In the genomic region with DNA sequence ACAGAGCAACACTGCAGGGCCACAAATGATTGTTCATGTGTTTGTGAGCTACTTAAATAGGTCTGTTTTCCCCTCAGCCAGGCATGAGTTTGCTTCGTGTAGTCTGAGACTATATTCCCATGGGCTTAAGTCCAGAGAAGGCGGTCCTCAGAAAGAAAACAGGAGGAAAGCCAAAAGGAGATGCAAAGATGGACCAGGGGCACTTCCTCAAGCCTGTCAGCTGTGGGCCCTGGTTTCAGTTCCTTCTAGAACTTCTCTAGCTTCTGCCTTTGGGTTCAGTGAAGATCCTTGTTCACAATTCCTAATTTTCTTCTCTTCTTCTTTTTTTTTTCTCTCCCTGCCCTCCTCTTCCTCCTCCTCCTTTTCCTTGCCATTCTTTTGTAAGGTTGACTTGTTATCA, we compare ENCODE assay signal across 19 mouse cellular contexts. TPM values are rescaled to one million over a fixed set of nuclear protein-coding genes. Genes with fewer than 3 reads are reported as not detected.
A peak's percentile ranks its signal among the peaks of the same experiment; 100 is the strongest.
DNase-seq lines count a peak whose midpoint lies in the region; ATAC-seq and TF ChIP-seq lines count a peak whose summit lies in the region.
"Had no signal": no experiment of that assay in that cellular context is flagged by ENCODE, and none has a peak within 500 bp of the region (broad histone marks: within the 10 kb centered on the region; RNA-seq: fewer than 3 reads in every experiment).

No protein-coding gene starts in this region.

- no peaks in the 10 kb centered on the region for H3K9me3 ChIP-seq in heart, embryonic 10.5 days
- H3K9me3 ChIP-seq in CH12.LX (replicated peaks; ENCODE audit: low read length) = peaks cover 5% of the 10 kb centered on the region
- H3K9me3 ChIP-seq: embryonic facial prominence, embryonic 12.5 days; forebrain, embryonic 10.5 days; midbrain, embryonic 15.5 days had no signal

- H3K27me3 ChIP-seq in heart, embryonic 10.5 days (ENCODE audit: insufficient read depth, poor library complexity, severe bottlenecking) = no peaks in the 10 kb centered on the region
- H3K27me3 ChIP-seq in liver, adult 2 months (ENCODE audit: control insufficient read depth, insufficient read depth, low read length) = no peaks in the 10 kb centered on the region
- no peaks in the 10 kb centered on the region for H3K27me3 ChIP-seq in CH12.LX (replicated peaks)
- H3K27me3 ChIP-seq: embryonic facial prominence, embryonic 12.5 days; midbrain, embryonic 15.5 days had no signal

- peak overlapping the region; percentile 79 for H3K4me2 ChIP-seq in CH12.LX (ENCODE audit: insufficient read depth, low read depth, poor library complexity, severe bottlenecking)
- H3K4me2 ChIP-seq: embryonic facial prominence, embryonic 12.5 days; midbrain, embryonic 15.5 days had no signal

- in situ Hi-C loops in CH12.LX (cut with MboI; ENCODE audit: low pct_ligation_motif_present, low pct_unique_long_range_greater_than_20kb, low sequenced_read_pairs) = loop anchor here (25.0 kb wide), 1 partner anchor 584 kb away; the partner anchor contains the start of genes Pak1ip1 and Tmem14c

- H3K4me3 ChIP-seq in heart, embryonic 10.5 days = no peak overlapping the region
- no peak overlapping the region for H3K4me3 ChIP-seq in liver, adult 2 months (ENCODE audit: insufficient read depth, low read depth, low read length)
- H3K4me3 ChIP-seq in CH12.LX (replicated peaks in 1 of 3; ENCODE audit: low read depth in 2 of 3, low read length in 2 of 3, poor library complexity in 1 of 3) = no peak overlapping the region
- H3K4me3 ChIP-seq: embryonic facial prominence, embryonic 12.5 days; forebrain, embryonic 10.5 days; left cerebral cortex, adult 2 months; midbrain, embryonic 15.5 days had no signal

- peak; percentile 57 for ATAC-seq in megakaryocyte progenitor cell, adult 5-6 weeks (replicated peaks; ENCODE audit: poor library complexity)
- ATAC-seq in erythroblast, adult 5-6 weeks (replicated peaks; ENCODE audit: low FRiP score, poor library complexity, severe bottlenecking) = no peak
- ATAC-seq: activated CD4-positive, CD25-positive, alpha-beta regulatory T cell, adult 4 months; midbrain, embryonic 15.5 days had no signal

- no peak overlapping the region for H3K9ac ChIP-seq in liver, adult 2 months (ENCODE audit: low read depth, low read length)
- peak overlapping the region; percentile 56 for H3K9ac ChIP-seq in CH12.LX (ENCODE audit: insufficient read depth, low read depth)
- H3K9ac ChIP-seq: embryonic facial prominence, embryonic 12.5 days; midbrain, embryonic 15.5 days had no signal

- TF ChIP-seq EP300 in CH12.LX (IDR thresholded peaks at IDR 0.05; ENCODE audit: low read length) = peak; percentile 99

- no peak for TF ChIP-seq RAD21 in CH12.LX (IDR thresholded peaks at IDR 0.05; ENCODE audit: low read depth, low read length)

- H3K4me1 ChIP-seq in heart, embryonic 10.5 days = no peaks in the 10 kb centered on the region
- no peaks in the 10 kb centered on the region for H3K4me1 ChIP-seq in liver, adult 2 months (ENCODE audit: control insufficient read depth, insufficient read depth, low read length)
- H3K4me1 ChIP-seq in CH12.LX (ENCODE audit: control insufficient read depth in 1 of 2, insufficient read depth in 2 of 2) = peaks cover 21 to 52% of the 10 kb centered on the region in 2 experiments
- H3K4me1 ChIP-seq: embryonic facial prominence, embryonic 12.5 days; forebrain, embryonic 10.5 days; midbrain, embryonic 15.5 days had no signal

- dilution Hi-C loops in CH12.LX (cut with MboI; ENCODE audit: extremely low pct_ligation_motif_present, extremely low pct_unique_long_range_greater_than_20kb, low sequenced_read_pairs) = no loop called here

- 57% methylated on average over 2 of the region's 2 CpGs for WGBS in heart, embryonic 10.5 days
- WGBS in liver, adult 2 months = 50% methylated on average over 2 of the region's 2 CpGs

- TF ChIP-seq CTCF in liver, adult 2 months (IDR thresholded peaks at IDR 0.05; ENCODE audit: low read depth, low read length) = no peak
- no peak for TF ChIP-seq CTCF in CH12.LX (conservative IDR thresholded peaks at IDR 0.05 in 1 of 2, IDR thresholded peaks at IDR 0.05 in 1 of 2; ENCODE audit: low read depth in 2 of 2, low read length in 2 of 2)

- no peaks in the 10 kb centered on the region for H3K36me3 ChIP-seq in heart, embryonic 10.5 days
- no peaks in the 10 kb centered on the region for H3K36me3 ChIP-seq in liver, adult 2 months (ENCODE audit: control insufficient read depth, insufficient read depth, low read length)
- H3K36me3 ChIP-seq in CH12.LX (replicated peaks in 1 of 2; ENCODE audit: control insufficient read depth in 1 of 2, insufficient read depth in 1 of 2, low read length in 1 of 2) = no peaks in the 10 kb centered on the region
- H3K36me3 ChIP-seq: embryonic facial prominence, embryonic 12.5 days; forebrain, embryonic 10.5 days; midbrain, embryonic 15.5 days had no signal

- TF ChIP-seq POLR2A in liver, adult 2 months (IDR thresholded peaks at IDR 0.05; ENCODE audit: extremely low read depth, insufficient read depth, low read length) = no peak
- TF ChIP-seq POLR2A in CH12.LX (IDR thresholded peaks at IDR 0.05; ENCODE audit: low read depth, low read length) = no peak

- H3K27ac ChIP-seq in heart, embryonic 10.5 days = no peak overlapping the region
- H3K27ac ChIP-seq in liver, adult 2 months (replicated peaks; ENCODE audit: insufficient read depth, low read depth, low read length) = no peak overlapping the region
- H3K27ac ChIP-seq in CH12.LX (ENCODE audit: insufficient read depth, low read depth) = peak overlapping the region; percentile 87
- H3K27ac ChIP-seq: embryonic facial prominence, embryonic 12.5 days; forebrain, embryonic 10.5 days; left cerebral cortex, adult 2 months; midbrain, embryonic 15.5 days had no signal

- H3K79me2 ChIP-seq in liver, adult 2 months (ENCODE audit: control insufficient read depth, insufficient read depth, low read length) = no peaks in the 10 kb centered on the region
- no peaks in the 10 kb centered on the region for H3K79me2 ChIP-seq in CH12.LX (replicated peaks; ENCODE audit: control insufficient read depth, extremely low read depth, insufficient read depth, poor library complexity, severe bottlenecking)

- peak; percentile 94 for DNase-seq in heart, adult 11 months
- DNase-seq in heart, embryonic 10.5 days (ENCODE audit: low spot score) = no peak
- DNase-seq in liver, adult 2 months (ENCODE audit: extremely low read depth, low read depth, low spot score) = peak; percentile 48
- DNase-seq in liver (no peak), CH12.LX (ENCODE audit: extremely low read depth) (peak; percentile 78)
- DNase-seq in kidney, postnatal 36 days = no peak
- DNase-seq: cerebellum, postnatal 14 days; gastrocnemius, postnatal 14 days; heart, postnatal 14 days; kidney, adult 2 months; lung, postnatal 4 days; thymus, postnatal 14 days had no signal

TF ChIP-seq in CH12.LX, 34 proteins besides CTCF, POLR2A, EP300 and RAD21:
- TF ChIP-seq SIN3A (IDR thresholded peaks at IDR 0.05; ENCODE audit: low read length) (peak; percentile 74), BHLHE40 (IDR thresholded peaks at IDR 0.05; ENCODE audit: low read depth, low read length) (peak; percentile 31; the same call in 1 of the 2 replicates), MEF2A (IDR thresholded peaks at IDR 0.05; ENCODE audit: borderline replicate concordance, low read depth, low read length) (peak; percentile 78), ETS1 (conservative IDR thresholded peaks at IDR 0.05; ENCODE audit: low read depth, low read length) (peak; percentile 91), ZNF384 (IDR thresholded peaks at IDR 0.05; ENCODE audit: low read depth, low read length) (peak; percentile 64), ELF1 (IDR thresholded peaks at IDR 0.05; ENCODE audit: low read depth, low read length) (peak; percentile 56), RCOR1 (conservative IDR thresholded peaks at IDR 0.05; ENCODE audit: low read depth, low read length) (0 out of 2 replicates have a peak, but pooled peaks have one; percentile 81), IRF4 (IDR thresholded peaks at IDR 0.05; ENCODE audit: low read depth, low read length) (peak; percentile 99), NELFE (IDR thresholded peaks at IDR 0.05; ENCODE audit: low read depth, low read length) (no peak), UBTF (IDR thresholded peaks at IDR 0.05; ENCODE audit: low read depth, low read length) (no peak), TCF12 (IDR thresholded peaks at IDR 0.05; ENCODE audit: low read depth, low read length) (peak; percentile 41; the same call in 1 of the 2 replicates)

RNA-seq across cellular contexts. Expression of gene Tmem170b, which starts 9.0 kb away (rescaled TPM):
- 11.5 and 15.5 TPM in 2 replicates for polyA plus RNA-seq in heart, embryonic 10.5 days (2016; fragmentation: Nextera tagmentation; extraction: Ambion mirVana)
- 9.5 and 11.4 TPM in 2 replicates for total RNA-seq in liver, adult 2 months (2014; rRNA removed)
- polyA plus RNA-seq in liver, adult 2 months (2012; rRNA removed) = 4.4 and 5.6 TPM in 2 replicates
- total RNA-seq in CH12.LX (2012; rRNA removed) (5.0 and 5.4 TPM in 2 replicates), CH12.LX (2014; rRNA removed) (4.9 and 5.5 TPM in 2 replicates)
- polyA plus RNA-seq in CH12.LX (2012; ENCODE audit: insufficient read length, low read depth) = 5.2 and 5.9 TPM in 2 replicates
- total RNA-seq in megakaryocyte progenitor cell, adult 5-6 weeks (2015) = 27.3 and 31.5 TPM in 2 replicates
- 18.9 and 22.4 TPM in 2 replicates for total RNA-seq in megakaryocyte progenitor cell, adult 5-6 weeks (2017)
- 7.7 and 9.4 TPM in 2 replicates for total RNA-seq in erythroblast, adult 5-6 weeks (2015; ENCODE audit: low replicate concordance)
- total RNA-seq in erythroblast, adult 5-6 weeks (2017; ENCODE audit: low replicate concordance) = 7.1 and 8.5 TPM in 2 replicates

Comparison
In these comparisons a context has a peak if more than half of its experiments do, and no peak if none do; other contexts are left out.
1. DNase-seq: peak in heart, adult 11 months (single experiment), liver, adult 2 months (single experiment) and CH12.LX (single experiment); none in heart, embryonic 10.5 days (single experiment), liver (single experiment) and kidney, postnatal 36 days (0 of 2).